Mouse (Mus musculus) CH12.LX (cell line): Measurements from ENCODE around the gene Mxd4. TPM values are rescaled to one million over a fixed set of nuclear protein-coding genes. Genes with fewer than 3 reads are reported as not detected.

ENCODE experiments used
- DNase-seq: peaks from one replicate; pipeline ENCODE4 v3.0.0-alpha.2; 2013; ENCODE audit errors: extremely low read depth
- H3K27ac ChIP-seq: 2 replicates; pipeline ENCODE4 v1.5.1; 2012; ENCODE audit warnings: low read depth, mild to moderate bottlenecking, control low read depth, moderate library complexity; ENCODE audit not compliant: insufficient read depth
- H3K27me3 ChIP-seq: replicated peaks from 2 replicates; pipeline ENCODE3; 2012; ENCODE audit warnings: inconsistent platforms
- H3K36me3 ChIP-seq, 2 experiments: replicated peaks in 1 of 2; 2 replicates each; pipeline versions ENCODE3 to v1.6.1; 2012; ENCODE audit warnings: inconsistent platforms in 1 of 2, low read length in 1 of 2, mild to moderate bottlenecking in 1 of 2, mixed read lengths in 1 of 2, moderate library complexity in 1 of 2; ENCODE audit not compliant: control insufficient read depth in 1 of 2, insufficient read depth in 1 of 2
- H3K4me1 ChIP-seq, 2 experiments: 2 replicates each; pipeline ENCODE4 v1.6.1; 2012; ENCODE audit warnings: inconsistent platforms in 1 of 2, moderate library complexity in 1 of 2; ENCODE audit not compliant: insufficient read depth in 2 of 2, control insufficient read depth in 1 of 2
- H3K4me2 ChIP-seq: 2 replicates; pipeline ENCODE4 v1.6.1; 2012; ENCODE audit warnings: low read depth, mild to moderate bottlenecking, control low read depth; ENCODE audit not compliant: poor library complexity, insufficient read depth, severe bottlenecking
- H3K4me3 ChIP-seq, 3 experiments: fragments of 150-350 bp in 1 of 3; sonication (generic) in 1 of 3; replicated peaks in 1 of 3; 2 replicates each; pipeline versions ENCODE3 to v1.5.1; 2011 to 2012; ENCODE audit warnings: low read depth in 2 of 3, low read length in 2 of 3, mild to moderate bottlenecking in 2 of 3, moderate library complexity in 2 of 3, control low read depth in 1 of 3, improper control_type of control experiment in 1 of 3, inconsistent platforms in 1 of 3, mixed read lengths in 1 of 3; ENCODE audit not compliant: poor library complexity in 1 of 3
- H3K79me2 ChIP-seq: replicated peaks from 2 replicates; pipeline ENCODE4 v1.6.1; 2012; ENCODE audit warnings: mild to moderate bottlenecking, moderate library complexity; ENCODE audit not compliant: control insufficient read depth, poor library complexity, insufficient read depth, severe bottlenecking; ENCODE audit errors: extremely low read depth
- H3K9ac ChIP-seq: 2 replicates; pipeline ENCODE4 v1.6.1; 2012; ENCODE audit warnings: low read depth, mild to moderate bottlenecking, control low read depth, moderate library complexity; ENCODE audit not compliant: insufficient read depth
- H3K9me3 ChIP-seq: replicated peaks from 2 replicates; pipeline ENCODE3; 2012; ENCODE audit warnings: low read length, inconsistent platforms, mixed read lengths
- CHD1 ChIP-seq: IDR thresholded peaks from 2 replicates; pipeline ENCODE4 v1.6.1; 2012; ENCODE audit warnings: low read depth, low read length, improper control_type of control experiment, inconsistent platforms
- CHD2 ChIP-seq: IDR thresholded peaks from 2 replicates; pipeline ENCODE4 v1.6.1; 2011; ENCODE audit warnings: low read length, improper control_type of control experiment
- EP300 ChIP-seq: IDR thresholded peaks from 2 replicates; pipeline ENCODE4 v1.6.1; 2011; ENCODE audit warnings: low read length, improper control_type of control experiment
- HCFC1 ChIP-seq: IDR thresholded peaks from 2 replicates; pipeline ENCODE4 v1.6.1; 2012; ENCODE audit warnings: low read depth, mild to moderate bottlenecking, inconsistent platforms, low read length, improper control_type of control experiment
- MAFK ChIP-seq: IDR thresholded peaks from 2 replicates; pipeline ENCODE4 v1.6.1; 2011; ENCODE audit warnings: low read length, improper control_type of control experiment; ENCODE audit not compliant: insufficient replicate concordance
- MAZ ChIP-seq: IDR thresholded peaks from 2 replicates; pipeline ENCODE4 v1.6.1; 2012; ENCODE audit warnings: low read depth, mild to moderate bottlenecking, inconsistent platforms, low read length, improper control_type of control experiment, moderate library complexity
- MEF2A ChIP-seq: IDR thresholded peaks from 2 replicates; pipeline ENCODE4 v1.6.1; 2014; ENCODE audit warnings: low read depth, mild to moderate bottlenecking, inconsistent platforms, low read length, improper control_type of control experiment, borderline replicate concordance
- MXI1 ChIP-seq: IDR thresholded peaks from 2 replicates; pipeline ENCODE4 v1.6.1; 2011; ENCODE audit warnings: mild to moderate bottlenecking, low read depth, low read length, improper control_type of control experiment
- MYC ChIP-seq: IDR thresholded peaks from 2 replicates; pipeline ENCODE4 v1.6.1; 2011; ENCODE audit warnings: low read depth, mild to moderate bottlenecking, improper control_type of control experiment, low read length
- NELFE ChIP-seq: IDR thresholded peaks from 2 replicates; pipeline ENCODE4 v1.6.1; 2011; ENCODE audit warnings: low read depth, low read length, improper control_type of control experiment
- SMC3 ChIP-seq: IDR thresholded peaks from 2 replicates; pipeline ENCODE4 v1.6.1; 2011; ENCODE audit warnings: low read depth, low read length, improper control_type of control experiment
- TCF12 ChIP-seq: IDR thresholded peaks from 2 replicates; pipeline ENCODE4 v1.6.1; 2014; ENCODE audit warnings: low read depth, mild to moderate bottlenecking, inconsistent platforms, low read length, improper control_type of control experiment
- UBTF ChIP-seq: IDR thresholded peaks from 2 replicates; pipeline ENCODE4 v1.6.1; 2012; ENCODE audit warnings: low read depth, mild to moderate bottlenecking, inconsistent platforms, low read length, improper control_type of control experiment, moderate library complexity
- USF1 ChIP-seq: IDR thresholded peaks from 2 replicates; pipeline ENCODE4 v1.6.1; 2014; ENCODE audit warnings: low read depth, mild to moderate bottlenecking, inconsistent platforms, low read length, improper control_type of control experiment
- ZKSCAN1 ChIP-seq: IDR thresholded peaks from 2 replicates; pipeline ENCODE4 v1.6.1; 2012; ENCODE audit warnings: low read depth, inconsistent platforms, low read length, improper control_type of control experiment, borderline replicate concordance
- dilution Hi-C: fragments of 300-500 bp; cut with MboI; formaldehyde crosslinking; loops from 2 replicates; pipeline ENCODE4 v1.14.3; 2020; ENCODE audit warnings: low sequenced_read_pairs; ENCODE audit not compliant: extremely low pct_unique_long_range_greater_than_20kb, extremely low pct_ligation_motif_present
- in situ Hi-C: fragments of 300-500 bp; cut with MboI; formaldehyde crosslinking; loops from 3 replicates; pipeline ENCODE4 v1.14.3; 2019; ENCODE audit warnings: low sequenced_read_pairs, low pct_ligation_motif_present, low pct_unique_long_range_greater_than_20kb, mixed read lengths
- polyA plus RNA-seq: library from polyadenylated mRNA; unstranded; fragments of >175 nt; gene quantifications from 2 replicates; pipeline ENCODE4 v1.2.1, GENCODE M21; 2012; ENCODE audit warnings: low read depth; ENCODE audit not compliant: insufficient read length
- total RNA-seq, 2 experiments: library from RNA; depleted of rRNA; stranded (reverse); fragments of 300-350 nt in 1 of 2; fragments of >200 nt in 1 of 2; gene quantifications; 2 replicates each; pipeline ENCODE4 v1.2.3; 2012 to 2014

Gene Mxd4
- total and polyA plus RNA-seq, 3 experiments, result 4.8 to 6.2 (median 6.0) TPM

GRCm38 (mm10) chr5:34207503-34207902 lies 20.0 kb upstream of the Mxd4 start:
- TF ChIP-seq EP300 (no peak), TCF12 (no peak), ZKSCAN1 (no peak), SMC3 (no peak), USF1 (no peak), MAZ (no peak), MXI1 (no peak), MAFK (no peak), CHD1 (no peak), CHD2 (no peak), MYC (no peak), NELFE (no peak), HCFC1 (no peak), UBTF (no peak)
- Histone ChIP-seq H3K9ac (no peak overlapping the region), H3K4me3 (no peak overlapping the region), H3K79me2 (no peaks in the 10 kb centered on the region), H3K9me3 (no peaks in the 10 kb centered on the region), H3K36me3 (no peaks in the 10 kb centered on the region), H3K4me1 (peaks cover 0 to 2% of the 10 kb centered on the region in 2 experiments; a peak in 1 of 4 replicates), H3K27ac (no peak overlapping the region), H3K4me2 (no peak overlapping the region), H3K27me3 (no peaks in the 10 kb centered on the region)
- DNase-seq, result no peak
- dilution Hi-C loops (no loop called here), in situ Hi-C loops (loop anchor here (5.0 kb wide), 1 partner anchor 40 kb away; no protein-coding TSS in a partner anchor)

- H3K4me3 ChIP-seq, result no peak overlapping the region
- peaks cover 0 to 14% of the 10 kb centered on the region in 2 experiments; a peak in 2 of 4 replicates for H3K4me1 ChIP-seq
- dilution Hi-C loops (no loop called here), in situ Hi-C loops (loop anchor here (5.0 kb wide), 1 partner anchor 42 kb away; no protein-coding TSS in a partner anchor)
- no peaks in the 10 kb centered on the region for H3K9me3 ChIP-seq
- no peaks in the 10 kb centered on the region for H3K36me3 ChIP-seq
- H3K27ac ChIP-seq, result no peak overlapping the region
- TF ChIP-seq MXI1 (no peak), MEF2A (no peak)
- TF ChIP-seq, all 38 proteins: peak for 0
- Histone ChIP-seq H3K27me3 (no peaks in the 10 kb centered on the region), H3K79me2 (no peaks in the 10 kb centered on the region), H3K9ac (no peak overlapping the region), H3K4me2 (no peak overlapping the region)
- DNase-seq, result no peak
Observed at GRCm38 (mm10) chr5:34205788-34206187, 18.3 kb upstream of the Mxd4 start.
